Mouse (Mus musculus): ENCODE results near the gene Cd44.

Cd44 gene

GRCm38 (mm10) chr2:102900875-102901827 lies at the start of gene Cd44:
Gene Cd44 (minus strand): TSS chr2:102901665.
- DNase-seq (ENCODE audit: low spot score in 2 of 2) = peak; percentile 67 to 68

GRCm38 (mm10) chr2:102948481-102948857 lies 47.0 kb upstream of the Cd44 start:
- no peak for DNase-seq (ENCODE audit: low spot score in 2 of 2)

- DNase-seq (ENCODE audit: low spot score in 2 of 2) = no peak
Measured at GRCm38 (mm10) chr2:102947846-102948480, 46.5 kb upstream of the Cd44 start.

- no peak for DNase-seq (ENCODE audit: low spot score in 2 of 2)
Measured at GRCm38 (mm10) chr2:102945111-102945510, 43.6 kb upstream of the Cd44 start.

GRCm38 (mm10) chr2:102944415-102945012 lies 43.0 kb upstream of the Cd44 start:
- no peak for DNase-seq (ENCODE audit: low spot score in 2 of 2)

GRCm38 (mm10) chr2:102943983-102944382 lies 42.5 kb upstream of the Cd44 start:
- DNase-seq (ENCODE audit: low spot score in 2 of 2) = peak; percentile 37 to 67

- DNase-seq (ENCODE audit: low spot score in 2 of 2) = no peak
Measured at GRCm38 (mm10) chr2:102942782-102943080, 41.3 kb upstream of the Cd44 start.

GRCm38 (mm10) chr2:102941937-102942781 lies 40.7 kb upstream of the Cd44 start:
- DNase-seq (ENCODE audit: low spot score in 2 of 2) = no peak

GRCm38 (mm10) chr2:102940813-102941361 lies 39.4 kb upstream of the Cd44 start:
- no peak for DNase-seq (ENCODE audit: low spot score in 2 of 2)

- no peak for DNase-seq (ENCODE audit: low spot score in 2 of 2)
Measured at GRCm38 (mm10) chr2:102940158-102940557, 38.7 kb upstream of the Cd44 start.

GRCm38 (mm10) chr2:102936886-102937285 lies 35.4 kb upstream of the Cd44 start:
- peak; percentile 44 to 56 for DNase-seq (ENCODE audit: low spot score in 2 of 2)

GRCm38 (mm10) chr2:102934834-102935233 lies 33.4 kb upstream of the Cd44 start:
- no peak for DNase-seq (ENCODE audit: low spot score in 2 of 2)

GRCm38 (mm10) chr2:102933787-102934186 lies 32.3 kb upstream of the Cd44 start:
- no peak for DNase-seq (ENCODE audit: low spot score in 2 of 2)

- no peak for DNase-seq (ENCODE audit: low spot score in 2 of 2)
Measured at GRCm38 (mm10) chr2:102933142-102933541, 31.7 kb upstream of the Cd44 start.

GRCm38 (mm10) chr2:102932667-102933066 lies 31.2 kb upstream of the Cd44 start:
- DNase-seq (ENCODE audit: low spot score in 2 of 2) = no peak

- DNase-seq (ENCODE audit: low spot score in 2 of 2) = no peak
Measured at GRCm38 (mm10) chr2:102928211-102928610, 26.7 kb upstream of the Cd44 start.

- DNase-seq (ENCODE audit: low spot score in 2 of 2) = no peak
Measured at GRCm38 (mm10) chr2:102924480-102924879, 23.0 kb upstream of the Cd44 start.

GRCm38 (mm10) chr2:102923682-102924081 lies 22.2 kb upstream of the Cd44 start:
- DNase-seq (ENCODE audit: low spot score in 2 of 2) = no peak

GRCm38 (mm10) chr2:102922066-102922465 lies 20.6 kb upstream of the Cd44 start:
- no peak for DNase-seq (ENCODE audit: low spot score in 2 of 2)

- no peak for DNase-seq (ENCODE audit: low spot score in 2 of 2)
Measured at GRCm38 (mm10) chr2:102918301-102918700, 16.8 kb upstream of the Cd44 start.

- DNase-seq (ENCODE audit: low spot score in 2 of 2) = peak; percentile 10 to 22
Measured at GRCm38 (mm10) chr2:102916596-102916995, 15.1 kb upstream of the Cd44 start.

All from heart, adult 9 months (tissue).